Comparison of ENCODE assay signal across 10 mouse cellular contexts in genomic region chr3:59744181-59744580, GRCm38 (mm10). TPM values are rescaled to one million over a fixed set of nuclear protein-coding genes. Genes with fewer than 3 reads are reported as not detected.
A peak's percentile ranks its signal among the peaks of the same experiment; 100 is the strongest.
DNase-seq lines count a peak whose midpoint lies in the region; ATAC-seq and TF ChIP-seq lines count a peak whose summit lies in the region.
"Had no signal": no experiment of that assay in that cellular context is flagged by ENCODE, and none has a peak within 500 bp of the region (broad histone marks: within the 10 kb centered on the region; RNA-seq: fewer than 3 reads in every experiment).

No protein-coding gene starts in this region.

- H3K27ac ChIP-seq in forebrain, embryonic 11.5 days (ENCODE audit: low read depth, low read length) = no peak overlapping the region
- no peak overlapping the region for H3K27ac ChIP-seq in forebrain, embryonic 12.5 days
- no peak overlapping the region for H3K27ac ChIP-seq in lung, postnatal 0 days (ENCODE audit: low read length)
- H3K27ac ChIP-seq in midbrain, embryonic 16.5 days (ENCODE audit: low read length) = no peak overlapping the region

- H3K4me1 ChIP-seq in forebrain, embryonic 11.5 days (replicated peaks; ENCODE audit: control insufficient read depth, insufficient read depth, low read length) = no peaks in the 10 kb centered on the region
- H3K4me1 ChIP-seq in forebrain, embryonic 12.5 days = no peaks in the 10 kb centered on the region
- no peaks in the 10 kb centered on the region for H3K4me1 ChIP-seq in lung, postnatal 0 days (ENCODE audit: insufficient read depth, low read depth, low read length)
- H3K4me1 ChIP-seq in midbrain, embryonic 16.5 days (ENCODE audit: control insufficient read depth, insufficient read depth, low read length) = no peaks in the 10 kb centered on the region

- H3K9me3 ChIP-seq in forebrain, embryonic 11.5 days (ENCODE audit: control insufficient read depth, low read length) = no peaks in the 10 kb centered on the region
- H3K9me3 ChIP-seq in forebrain, embryonic 12.5 days = no peaks in the 10 kb centered on the region
- no peaks in the 10 kb centered on the region for H3K9me3 ChIP-seq in lung, postnatal 0 days (ENCODE audit: low read length)
- no peaks in the 10 kb centered on the region for H3K9me3 ChIP-seq in midbrain, embryonic 16.5 days (replicated peaks; ENCODE audit: control insufficient read depth, low read length, poor library complexity, severe bottlenecking)

- ATAC-seq in forebrain, embryonic 11.5 days (replicated peaks; ENCODE audit: low FRiP score) = no peak
- no peak for ATAC-seq in forebrain, embryonic 12.5 days (ENCODE audit: low FRiP score)
- ATAC-seq in lung, postnatal 0 days = no peak
- no peak for ATAC-seq in midbrain, embryonic 16.5 days

- H3K4me3 ChIP-seq in forebrain, embryonic 11.5 days (ENCODE audit: low read depth, low read length) = no peak overlapping the region
- H3K4me3 ChIP-seq in forebrain, embryonic 12.5 days (replicated peaks) = no peak overlapping the region
- no peak overlapping the region for H3K4me3 ChIP-seq in lung, postnatal 0 days (ENCODE audit: low read depth, low read length)
- H3K4me3 ChIP-seq in midbrain, embryonic 16.5 days (ENCODE audit: low read depth, low read length) = no peak overlapping the region

- DNase-seq in forebrain, embryonic 11.5 days (ENCODE audit: low spot score) = peak; percentile 41
- no peak for DNase-seq in lung, postnatal 0 days (ENCODE audit: low spot score)
- DNase-seq in lung, adult 18-20 months = no peak
- peak; percentile 58 for DNase-seq in R1 (ENCODE audit: low read depth, low spot score)
- peak; percentile 77 for DNase-seq in naive thymus-derived CD4-positive, alpha-beta T cell, adult 2 months (ENCODE audit: low read depth)
- DNase-seq in right cerebral cortex, postnatal 14 days = no peak
- DNase-seq: gastrocnemius, postnatal 10 days had no signal

- no peaks in the 10 kb centered on the region for H3K27me3 ChIP-seq in forebrain, embryonic 11.5 days (ENCODE audit: control insufficient read depth, insufficient read depth, low read length)
- H3K27me3 ChIP-seq in forebrain, embryonic 12.5 days = no peaks in the 10 kb centered on the region
- no peaks in the 10 kb centered on the region for H3K27me3 ChIP-seq in lung, postnatal 0 days (replicated peaks; ENCODE audit: insufficient read depth, low read length)
- H3K27me3 ChIP-seq in midbrain, embryonic 16.5 days (ENCODE audit: control insufficient read depth, insufficient read depth, low read depth, low read length) = no peaks in the 10 kb centered on the region

- 15% methylated on average over 2 of the region's 2 CpGs for WGBS in forebrain, embryonic 11.5 days
- 13% methylated on average over 2 of the region's 2 CpGs for WGBS in forebrain, embryonic 12.5 days
- 8% methylated on average over 2 of the region's 2 CpGs for whole genome bisulfite sequencing in lung, postnatal 0 days
- 22% methylated on average over 2 of the region's 2 CpGs for WGBS in midbrain, embryonic 16.5 days

- TF ChIP-seq EP300 in lung, postnatal 0 days (IDR thresholded peaks at IDR 0.05) = no peak

- no peak overlapping the region for H3K9ac ChIP-seq in forebrain, embryonic 11.5 days (ENCODE audit: low read length)
- H3K9ac ChIP-seq in forebrain, embryonic 12.5 days = no peak overlapping the region
- H3K9ac ChIP-seq in lung, postnatal 0 days (replicated peaks; ENCODE audit: low read depth) = no peak overlapping the region
- no peak overlapping the region for H3K9ac ChIP-seq in midbrain, embryonic 16.5 days (ENCODE audit: low read depth, low read length)

- peak; percentile 38 for TF ChIP-seq CTCF in lung, postnatal 0 days (IDR thresholded peaks at IDR 0.05)

- H3K36me3 ChIP-seq in forebrain, embryonic 11.5 days (ENCODE audit: control insufficient read depth, insufficient read depth, low read length) = no peaks in the 10 kb centered on the region
- no peaks in the 10 kb centered on the region for H3K36me3 ChIP-seq in forebrain, embryonic 12.5 days (replicated peaks)
- no peaks in the 10 kb centered on the region for H3K36me3 ChIP-seq in lung, postnatal 0 days (ENCODE audit: insufficient read depth, low read length)
- H3K36me3 ChIP-seq in midbrain, embryonic 16.5 days (ENCODE audit: control insufficient read depth, insufficient read depth, low read length) = no peaks in the 10 kb centered on the region

- H3K4me2 ChIP-seq in forebrain, embryonic 11.5 days (ENCODE audit: low read depth, low read length, severe bottlenecking) = no peak overlapping the region
- H3K4me2 ChIP-seq in forebrain, embryonic 12.5 days = no peak overlapping the region
- H3K4me2 ChIP-seq in lung, postnatal 0 days (replicated peaks; ENCODE audit: low read depth, low read length) = no peak overlapping the region
- H3K4me2 ChIP-seq in midbrain, embryonic 16.5 days (ENCODE audit: low read length) = no peak overlapping the region

RNA-seq across cellular contexts. Expression of gene Gm5538, which starts 14.6 kb away (rescaled TPM):
- polyA plus RNA-seq in forebrain, embryonic 11.5 days (2014; fragmentation: Nextera tagmentation; extraction: Ambion mirVana) = not detected in 2 replicates
- polyA plus RNA-seq in forebrain, embryonic 12.5 days (2016; fragmentation: Nextera tagmentation; extraction: Ambion mirVana) = not detected in 2 replicates
- not detected in 2 replicates for polyA plus RNA-seq in lung, postnatal 0 days (2015; fragmentation: Nextera tagmentation; extraction: Ambion mirVana)
- polyA plus RNA-seq in midbrain, embryonic 16.5 days (2015; fragmentation: Nextera tagmentation; extraction: Ambion mirVana) = not detected in 2 replicates
- polyA plus RNA-seq: stomach, embryonic 16.5 days had no signal

Comparison
In these comparisons a context has a peak if more than half of its experiments do, and no peak if none do; other contexts are left out.
1. DNase-seq: peak in forebrain, embryonic 11.5 days (single experiment), R1 (single experiment) and naive thymus-derived CD4-positive, alpha-beta T cell, adult 2 months (single experiment); none in lung, postnatal 0 days (single experiment), lung, adult 18-20 months (0 of 2) and right cerebral cortex, postnatal 14 days (single experiment).